Mouse (Mus musculus): Measurements from ENCODE around the gene Arhgap31.

The Arhgap31 gene

GRCm38 (mm10) chr16:38602989-38603804, 109.9 kb downstream of the Arhgap31 start:
- peak; percentile 54 for DNase-seq (ENCODE audit: inconsistent ontology term)

- DNase-seq (ENCODE audit: inconsistent ontology term), result no peak
Observed at GRCm38 (mm10) chr16:38598986-38599680, 113.9 kb downstream of the Arhgap31 start.

DNA sequence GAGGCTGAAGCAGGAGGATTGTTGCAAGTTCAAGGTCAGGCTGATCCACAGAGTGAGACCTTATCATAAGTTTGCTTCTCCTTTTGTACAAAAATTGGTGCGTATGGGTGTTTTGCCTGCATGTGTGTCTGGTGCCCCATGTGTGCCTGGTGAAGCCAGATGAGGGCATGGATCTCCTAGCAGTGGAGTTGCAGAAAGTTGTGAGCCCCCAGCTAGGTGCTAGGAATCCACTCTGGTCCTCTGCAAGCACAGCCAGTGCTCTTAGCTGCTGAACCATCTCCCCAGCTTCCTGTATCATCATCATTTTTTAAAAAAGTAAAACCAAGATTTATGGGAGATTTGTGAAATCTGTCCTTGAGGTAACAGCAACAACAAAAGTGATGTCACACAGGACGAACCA, 116.4 kb downstream of the Arhgap31 start:
- DNase-seq (ENCODE audit: inconsistent ontology term), result no peak

DNA sequence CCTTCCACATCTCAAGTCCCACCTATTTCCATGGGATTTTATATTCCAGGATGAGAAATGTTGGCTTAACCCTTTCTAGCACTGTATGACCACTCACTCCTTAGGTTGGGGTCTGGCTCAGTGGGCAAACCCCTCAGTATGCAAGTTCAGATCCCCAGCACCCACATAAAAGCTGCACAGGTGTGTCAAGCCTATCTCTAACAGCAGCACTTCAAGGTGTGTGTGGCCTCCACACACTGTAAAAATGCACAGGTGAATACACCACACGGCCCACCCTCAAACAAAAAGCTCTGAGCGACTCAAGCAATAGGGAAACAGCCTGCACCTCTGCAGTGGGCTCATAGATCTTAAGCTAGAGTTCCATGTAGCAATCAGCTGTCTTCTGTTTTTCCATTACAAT, 117.0 kb downstream of the Arhgap31 start:
- DNase-seq (ENCODE audit: inconsistent ontology term), result no peak

DNA sequence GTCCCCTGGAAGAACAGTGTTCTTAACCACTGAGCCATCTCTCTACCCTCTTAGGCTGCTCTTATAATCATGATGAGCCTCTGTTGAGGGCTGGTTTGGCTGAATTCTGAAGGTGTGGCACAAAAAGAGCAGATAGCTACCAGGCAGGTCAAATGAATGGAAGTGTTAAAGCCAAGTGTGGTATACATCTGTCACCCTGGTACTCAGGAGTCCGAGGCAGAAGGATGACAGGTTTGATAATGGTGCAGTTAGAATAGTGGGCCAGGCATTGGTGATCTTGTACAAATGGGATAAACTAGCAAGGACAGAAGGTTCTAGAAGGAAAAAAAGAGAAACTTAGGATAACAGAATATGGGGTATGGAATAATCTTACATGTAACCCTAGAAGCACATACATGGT, 118.6 kb downstream of the Arhgap31 start:
- DNase-seq (ENCODE audit: inconsistent ontology term), result no peak

DNA sequence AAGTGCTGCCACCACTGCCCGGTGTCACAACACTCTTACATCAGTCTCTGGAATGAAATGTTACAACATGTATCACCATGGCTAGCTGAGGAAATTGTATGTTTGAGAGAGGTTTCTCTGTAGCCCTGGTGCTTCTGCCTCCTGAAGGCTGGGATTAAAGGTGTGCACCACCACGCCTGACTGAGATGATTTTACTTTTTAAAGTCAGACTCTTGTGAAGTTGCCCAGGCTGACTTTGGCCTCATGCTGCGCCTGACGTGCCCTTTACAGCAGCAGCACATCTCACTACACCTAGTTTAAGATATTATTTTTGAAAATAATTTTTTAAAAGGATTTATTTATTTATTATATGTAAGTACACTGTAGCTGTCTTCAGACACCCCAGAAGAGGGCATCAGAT, 120.1 kb downstream of the Arhgap31 start:
- DNase-seq (ENCODE audit: inconsistent ontology term), result no peak

DNA sequence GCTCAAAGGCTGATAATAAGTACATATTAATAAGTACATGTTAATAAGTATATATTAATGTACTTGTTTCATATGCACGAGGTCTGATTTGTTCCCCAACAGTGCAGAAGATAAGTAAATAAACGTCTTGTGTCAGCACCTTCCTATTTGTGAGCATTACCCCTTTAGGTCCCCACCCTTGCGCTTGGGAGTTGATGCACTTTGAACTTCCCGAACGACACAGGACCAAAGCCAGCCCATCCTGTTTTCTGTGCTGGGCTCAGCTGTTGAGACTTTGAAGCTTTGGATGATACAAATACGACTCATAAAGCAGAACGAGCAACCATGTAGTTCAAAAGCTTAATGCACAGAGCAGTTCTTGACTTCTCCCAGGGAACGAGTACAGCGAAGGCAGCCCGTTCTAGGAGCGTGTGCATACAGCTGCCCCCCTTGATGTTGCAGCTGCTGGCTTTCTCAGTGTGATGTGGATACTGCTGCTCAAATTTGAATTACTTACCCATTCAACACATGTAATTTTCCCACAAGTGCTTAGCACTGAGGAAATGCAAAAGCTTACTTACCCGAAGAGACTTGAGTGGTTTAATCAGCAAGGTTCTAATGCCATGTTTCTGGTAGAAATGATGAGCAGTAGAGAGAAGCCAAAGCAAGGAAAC, 120.9 kb downstream of the Arhgap31 start:
- no peak for DNase-seq (ENCODE audit: inconsistent ontology term)

DNA sequence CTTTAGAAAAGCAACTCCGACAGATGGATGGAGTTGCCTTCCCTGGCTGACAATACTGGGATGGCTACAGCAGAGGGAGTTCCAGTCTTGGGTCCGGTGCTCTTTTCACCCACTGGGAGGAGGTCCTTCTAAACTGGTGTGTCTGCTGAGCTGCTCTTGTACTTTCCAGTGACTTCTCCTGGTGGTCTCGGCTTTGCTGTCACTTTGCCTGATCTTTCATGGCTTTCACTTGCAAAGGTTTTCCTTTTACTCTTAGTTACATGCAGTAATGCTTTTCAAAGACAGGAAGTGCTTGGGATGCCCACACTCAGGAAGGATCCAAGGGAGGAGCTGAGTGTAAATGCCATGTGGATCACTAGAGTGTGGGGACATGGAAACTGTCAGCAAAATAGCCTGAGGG, 121.6 kb downstream of the Arhgap31 start:
- DNase-seq (ENCODE audit: inconsistent ontology term), result no peak

DNA sequence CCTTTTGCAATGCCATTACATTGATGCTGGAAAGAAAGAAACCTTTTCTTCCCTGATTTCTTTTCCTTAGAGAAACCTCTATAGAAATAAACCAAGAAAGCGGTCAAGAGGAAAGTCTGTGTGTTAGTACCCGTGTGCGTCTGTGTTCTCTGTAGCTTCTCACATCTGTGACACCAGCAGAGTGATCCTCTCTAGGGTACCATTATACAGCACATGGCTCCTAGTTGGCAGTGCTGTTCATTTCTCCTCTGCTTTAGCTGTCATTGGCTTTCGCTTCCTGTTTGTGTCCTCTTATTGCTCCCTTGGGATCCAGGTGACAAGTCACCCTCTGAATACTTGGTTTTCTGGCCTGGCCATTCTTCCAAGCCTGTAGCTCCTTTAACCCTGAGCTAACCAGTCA, 125.5 kb downstream of the Arhgap31 start:
- no peak for DNase-seq (ENCODE audit: inconsistent ontology term)

DNA sequence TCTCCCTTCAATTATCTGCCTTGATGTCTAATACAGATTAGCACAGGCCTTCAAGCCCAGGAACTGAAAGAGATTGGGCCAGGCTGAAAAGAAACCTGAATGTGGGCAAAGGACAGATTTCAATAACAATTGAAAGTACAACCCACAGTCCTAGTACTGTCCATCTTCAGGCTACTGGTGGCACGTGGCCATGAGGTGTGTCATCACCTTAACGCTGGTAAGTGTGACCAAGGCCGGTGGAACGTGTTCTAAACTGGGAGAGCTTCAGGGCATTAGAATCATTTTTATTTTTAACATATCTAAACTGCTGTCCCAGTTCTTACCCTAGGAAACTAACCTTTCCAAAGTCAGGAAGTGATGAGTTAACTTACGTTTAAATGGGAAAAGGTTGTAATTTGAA, 125.9 kb downstream of the Arhgap31 start:
- DNase-seq (ENCODE audit: inconsistent ontology term), result no peak

GRCm38 (mm10) chr16:38585186-38585585, 127.9 kb downstream of the Arhgap31 start:
- no peak for DNase-seq (ENCODE audit: inconsistent ontology term)

GRCm38 (mm10) chr16:38584761-38585160, 128.3 kb downstream of the Arhgap31 start:
- DNase-seq (ENCODE audit: inconsistent ontology term), result no peak

GRCm38 (mm10) chr16:38571481-38571880, 141.6 kb downstream of the Arhgap31 start:
- no peak for DNase-seq (ENCODE audit: inconsistent ontology term)

- no peak for DNase-seq (ENCODE audit: inconsistent ontology term)
Observed at GRCm38 (mm10) chr16:38568192-38568591, 144.9 kb downstream of the Arhgap31 start.

GRCm38 (mm10) chr16:38563516-38563915, 149.6 kb downstream of the Arhgap31 start:
- DNase-seq (ENCODE audit: inconsistent ontology term), result no peak

DNA sequence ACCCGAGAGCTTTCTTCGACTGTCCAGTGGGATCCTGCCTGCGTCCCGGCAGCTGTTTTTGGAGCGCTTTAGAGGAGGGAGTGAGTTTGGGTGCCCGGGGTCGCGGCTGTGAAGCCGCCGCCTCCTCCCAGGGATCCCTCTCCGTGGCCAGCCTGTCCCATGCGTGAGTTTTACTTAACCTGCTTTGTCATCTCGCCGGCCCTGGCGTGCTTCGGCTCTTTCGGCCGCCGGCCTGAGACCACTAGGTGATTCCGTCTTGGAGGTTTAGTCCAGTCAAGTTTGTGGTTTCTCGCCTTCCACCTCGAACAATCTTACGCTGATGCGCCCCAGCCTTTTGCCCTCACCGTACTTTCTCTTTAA, 150.1 kb downstream of the Arhgap31 start:
- DNase-seq (ENCODE audit: inconsistent ontology term), result no peak

DNA sequence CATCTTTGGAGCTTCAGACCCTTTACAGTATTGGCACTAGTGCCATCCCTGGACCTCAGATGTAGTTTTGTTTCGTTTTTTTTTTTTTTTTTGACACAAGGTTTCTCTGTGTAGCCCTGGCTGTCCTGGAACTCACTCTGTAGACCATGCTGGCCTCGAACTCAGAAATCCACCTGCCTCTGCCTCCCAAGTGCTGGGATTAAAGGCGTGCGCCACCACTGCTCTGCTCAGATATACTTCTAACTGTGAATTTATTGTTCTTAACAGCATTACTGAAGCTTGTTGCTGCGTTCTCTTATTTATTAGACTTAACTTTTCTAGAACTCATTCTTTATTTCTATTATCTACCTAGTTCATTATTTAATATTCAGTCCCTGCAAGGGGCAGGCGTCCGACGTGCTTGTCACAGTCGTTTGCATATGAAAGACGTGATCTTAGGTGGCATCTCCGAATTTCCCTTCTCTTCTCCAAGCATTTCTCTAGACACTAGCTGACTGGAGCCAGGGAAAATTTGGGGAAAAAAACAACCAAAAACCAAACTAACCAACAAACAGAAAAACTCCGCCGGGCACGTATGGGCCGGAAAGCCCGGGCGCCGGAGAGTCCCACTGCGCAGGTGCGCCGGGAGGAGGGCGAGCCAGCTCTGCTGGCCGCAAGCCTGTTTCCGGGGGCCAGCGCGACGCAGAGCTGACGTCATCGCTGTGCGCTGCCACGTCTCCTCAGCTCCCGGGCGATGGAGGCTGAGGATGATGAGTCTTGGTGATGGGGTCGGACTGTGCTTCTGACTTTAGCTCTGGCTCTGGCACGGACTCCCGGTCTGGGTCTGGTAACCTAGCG, 150.7 kb downstream of the Arhgap31 start:
- peak; percentile 93 for DNase-seq (ENCODE audit: inconsistent ontology term)

DNA sequence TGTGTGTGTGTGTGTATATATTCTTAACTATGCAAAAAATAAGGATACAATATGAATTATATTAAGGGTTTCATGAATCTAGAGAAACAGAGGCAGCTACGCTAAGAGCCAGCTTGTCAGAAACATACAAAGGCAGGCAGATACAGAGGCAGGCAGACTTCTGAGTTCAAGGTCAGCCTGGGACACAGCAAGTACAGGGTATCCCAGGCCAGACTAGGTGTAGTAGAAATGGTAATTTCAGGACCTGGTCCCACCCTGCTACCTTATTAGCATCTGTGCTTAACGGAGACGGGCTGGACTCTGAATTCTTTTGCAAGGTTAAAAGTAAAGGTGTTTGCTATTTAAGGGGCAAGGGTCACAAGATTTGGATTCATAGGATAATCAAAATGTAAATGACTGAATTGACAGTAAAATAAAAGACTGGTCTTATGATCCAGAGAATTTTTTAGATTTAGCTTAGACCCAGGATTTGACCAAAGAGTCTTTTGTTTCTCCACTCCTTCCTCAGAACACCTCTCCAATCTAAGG, 154.8 kb downstream of the Arhgap31 start, which contains the start of gene Tmem39a:
Tmem39a (plus strand) TSS at position 478 of the 528 bp plus-strand sequence.
- DNase-seq (ENCODE audit: inconsistent ontology term), result no peak

DNA sequence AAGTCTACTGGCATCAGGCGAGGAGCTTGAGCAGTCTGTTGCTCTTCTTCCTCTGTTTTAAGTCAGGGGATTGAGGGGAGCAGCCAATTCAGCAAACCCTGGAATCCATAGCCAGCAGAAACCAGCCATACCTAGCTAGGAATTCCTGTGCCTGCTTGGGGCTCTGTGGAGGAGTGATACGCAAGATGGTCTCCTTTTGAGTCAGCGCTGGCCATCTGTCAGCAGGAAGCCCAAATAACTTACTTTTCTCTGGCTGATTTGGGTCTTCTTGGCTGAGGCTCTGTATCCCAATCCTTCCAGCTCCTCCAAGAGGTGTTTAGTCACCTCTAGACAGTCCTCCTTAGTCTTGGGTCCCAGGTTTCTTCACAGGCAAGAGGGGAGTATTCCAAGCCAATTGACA, 157.1 kb downstream of the Arhgap31 start:
- DNase-seq (ENCODE audit: inconsistent ontology term), result no peak

DNA sequence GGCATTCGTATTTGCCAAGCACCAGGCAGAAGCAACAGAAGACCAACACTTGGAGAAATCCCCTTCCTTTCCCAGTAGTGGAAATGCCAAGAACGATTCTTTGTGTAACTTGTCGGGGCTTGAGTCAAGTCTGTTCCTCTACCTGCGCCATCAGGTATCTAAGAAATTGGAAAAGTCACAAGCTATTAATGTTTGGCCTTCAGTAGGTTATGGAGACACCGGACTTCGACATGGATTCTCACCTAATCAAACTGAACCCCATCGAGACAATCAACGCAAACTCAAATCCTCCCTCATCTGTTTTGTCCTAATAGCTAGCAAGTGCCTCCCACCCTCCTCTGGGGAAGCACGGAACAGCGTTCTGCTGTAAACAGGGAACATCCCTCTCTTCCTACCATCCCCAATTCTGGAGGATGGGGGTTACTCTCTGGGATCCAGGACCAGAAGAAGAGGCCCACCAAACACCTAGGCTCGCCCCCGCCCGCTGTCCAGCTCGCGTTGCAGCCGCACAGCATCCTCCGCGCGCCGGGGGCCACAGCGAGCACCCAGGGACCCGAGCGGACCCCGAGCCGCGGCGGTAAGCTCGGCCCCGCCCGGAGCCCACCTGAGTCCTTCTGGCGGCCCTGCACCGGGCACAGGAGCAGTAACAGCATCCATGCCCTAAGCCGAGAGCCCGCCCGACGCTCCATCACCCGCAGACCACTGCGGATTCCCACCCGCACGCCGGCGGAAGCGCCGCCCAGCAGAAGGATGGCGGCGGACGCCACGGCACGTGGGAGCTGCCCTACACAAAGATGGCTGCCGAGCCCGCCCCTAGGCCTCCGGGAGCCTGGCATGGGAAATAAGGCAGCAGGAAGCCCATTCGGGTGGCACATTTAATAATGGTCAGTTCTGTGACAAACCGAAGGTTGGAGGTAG, 163.3 kb downstream of the Arhgap31 start, which contains the start of gene Poglut1:
Poglut1 (minus strand) TSS at position 780 of the 918 bp plus-strand sequence.
- DNase-seq (ENCODE audit: inconsistent ontology term), result peak; percentile 74

All from Muller cell, postnatal 12 days (primary cell).